Mouse (Mus musculus): Measurements from ENCODE around the gene Acss2.

The Acss2 gene

DNA sequence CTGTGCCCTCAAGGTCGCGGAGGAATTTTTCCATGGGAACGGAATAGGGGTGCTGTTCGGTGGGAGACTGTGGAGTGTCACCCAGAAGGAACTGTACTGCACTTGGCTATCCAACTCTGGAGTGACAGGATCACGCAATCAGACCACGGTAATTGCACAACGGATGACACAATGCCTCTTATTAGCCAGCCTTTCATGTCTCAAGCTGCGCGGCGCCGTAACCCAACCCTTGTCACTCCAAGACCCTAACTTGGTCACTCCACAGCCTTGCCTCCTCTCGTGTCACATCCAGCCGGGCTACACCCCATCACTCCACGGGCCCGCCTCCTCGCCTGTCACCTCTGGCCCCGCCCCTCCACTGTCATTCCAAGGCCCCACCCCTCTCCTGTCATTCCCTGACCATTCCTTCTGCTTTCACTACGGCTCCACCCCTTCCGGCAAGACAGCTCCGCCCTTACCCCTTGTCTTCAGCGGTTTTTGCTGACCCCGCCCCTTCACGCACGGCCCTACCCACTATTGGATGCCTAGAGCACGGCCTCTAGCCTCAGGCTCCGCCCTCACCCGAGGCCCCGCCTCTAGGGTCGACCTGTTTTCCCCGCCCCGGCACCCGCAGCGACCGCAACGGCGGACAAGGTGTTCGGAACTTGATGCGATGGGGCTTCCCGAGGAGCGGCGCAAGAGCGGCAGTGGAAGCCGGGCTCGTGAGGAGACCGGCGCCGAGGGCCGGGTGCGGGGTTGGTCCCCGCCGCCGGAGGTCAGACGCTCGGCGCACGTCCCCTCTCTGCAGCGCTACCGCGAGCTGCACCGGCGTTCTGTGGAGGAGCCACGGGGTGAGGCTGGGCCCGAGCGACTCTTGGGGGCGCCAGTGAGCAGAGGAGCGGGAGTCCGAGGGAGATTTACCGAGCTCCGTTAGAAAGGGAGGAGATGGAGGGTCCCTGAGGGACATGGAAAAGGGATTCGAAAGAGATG is at the start of gene Acss2, which contains the start of gene Ggt7:
Gene Acss2, plus strand, starts transcription at position 494 of the 969 bp plus-strand sequence.
Gene Ggt7, minus strand, starts transcription at position 783 of the 969 bp plus-strand sequence.
- peak; percentile 98 for DNase-seq

DNA sequence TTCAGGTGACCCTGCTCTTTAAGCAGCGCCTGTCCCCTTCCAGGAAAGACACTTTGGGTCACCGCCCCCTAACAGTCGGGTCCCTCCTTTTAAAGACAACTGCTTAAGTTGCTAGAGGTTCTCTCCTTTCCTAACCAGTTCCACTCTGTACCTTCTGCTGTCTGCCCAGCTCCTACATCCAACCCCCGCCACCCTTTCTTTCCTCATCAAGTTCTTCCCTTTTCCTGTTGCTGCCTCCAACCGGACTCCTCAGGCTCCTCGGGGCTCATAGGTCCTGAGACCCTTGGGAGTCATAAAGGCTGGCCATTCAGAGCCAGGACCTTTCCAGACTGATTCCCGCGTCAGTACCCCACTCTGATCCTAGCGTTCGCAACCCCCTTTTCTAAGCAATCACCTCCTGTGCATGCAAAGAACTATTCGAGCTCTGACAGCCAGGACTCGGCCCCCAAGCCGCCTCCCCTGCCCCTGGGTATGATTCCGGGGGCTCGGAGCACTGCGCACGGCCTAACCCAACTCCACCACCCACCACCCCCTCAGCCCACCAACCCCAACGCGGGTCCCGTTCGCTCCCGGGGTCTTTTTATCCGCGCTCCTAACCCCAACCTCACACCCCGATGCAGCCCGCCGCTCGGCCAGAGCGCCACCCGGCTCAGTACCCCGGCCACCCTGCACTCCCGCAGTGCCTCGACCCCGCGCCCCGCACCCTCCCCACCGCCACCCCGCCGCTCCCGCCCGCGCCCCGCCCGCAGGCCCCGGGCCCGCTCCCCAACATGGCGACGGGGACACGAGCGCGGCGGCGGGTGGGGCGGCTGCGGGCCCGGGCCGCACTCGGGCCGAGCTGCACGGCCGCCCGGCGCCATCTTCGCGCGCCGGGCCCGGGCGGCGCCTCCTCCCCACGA is 44.8 kb upstream of the Acss2 start:
- DNase-seq = peak; percentile 34

GRCm38 (mm10) chr2:155473570-155474088 is 44.1 kb upstream of the Acss2 start, which contains the start of gene Ncoa6:
Gene Ncoa6 (minus strand): TSS chr2:155473894.
- DNase-seq = peak; percentile 69

DNA sequence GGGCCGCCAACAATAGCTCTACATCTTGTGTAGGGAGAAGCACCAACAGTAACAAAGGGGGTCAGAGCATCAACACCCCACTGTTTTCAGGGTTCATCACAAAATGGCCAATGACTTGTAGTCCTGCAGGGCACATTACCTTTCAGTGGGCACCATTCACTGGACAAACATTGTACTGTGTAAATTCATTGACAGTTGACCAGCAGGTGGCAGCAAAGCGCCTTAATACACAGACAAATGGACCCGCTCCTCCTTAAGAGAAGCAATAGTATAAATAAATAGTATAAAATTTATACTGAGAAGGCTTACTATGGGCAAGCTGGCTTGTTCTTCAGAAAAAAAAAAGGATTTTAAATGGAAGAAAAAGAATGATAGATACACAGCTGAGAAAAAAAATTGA is 35.7 kb upstream of the Acss2 start:
- DNase-seq = peak; percentile 66

GRCm38 (mm10) chr2:155490998-155491397 is 26.8 kb upstream of the Acss2 start:
- DNase-seq = no peak

DNA sequence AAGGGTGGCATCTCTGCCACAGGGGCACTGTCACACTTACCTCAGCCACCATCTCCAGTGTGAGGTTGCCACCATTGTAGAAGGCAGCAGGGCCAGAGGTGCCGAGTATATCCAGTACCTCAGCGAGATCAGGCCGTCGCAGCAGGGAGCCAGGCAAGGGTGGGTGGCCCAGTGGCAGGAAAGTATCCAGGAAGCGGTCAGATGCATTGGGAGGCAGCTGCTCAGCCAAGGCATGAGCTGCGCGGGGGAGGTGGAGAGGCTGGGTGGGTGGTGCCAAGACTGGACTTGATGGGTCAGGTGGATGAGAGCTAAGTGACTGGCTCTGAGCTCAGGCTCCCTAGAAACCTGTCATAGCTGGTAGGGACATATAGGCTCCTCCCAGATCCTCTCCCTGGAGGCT is 15.2 kb upstream of the Acss2 start:
- DNase-seq = no peak

DNA sequence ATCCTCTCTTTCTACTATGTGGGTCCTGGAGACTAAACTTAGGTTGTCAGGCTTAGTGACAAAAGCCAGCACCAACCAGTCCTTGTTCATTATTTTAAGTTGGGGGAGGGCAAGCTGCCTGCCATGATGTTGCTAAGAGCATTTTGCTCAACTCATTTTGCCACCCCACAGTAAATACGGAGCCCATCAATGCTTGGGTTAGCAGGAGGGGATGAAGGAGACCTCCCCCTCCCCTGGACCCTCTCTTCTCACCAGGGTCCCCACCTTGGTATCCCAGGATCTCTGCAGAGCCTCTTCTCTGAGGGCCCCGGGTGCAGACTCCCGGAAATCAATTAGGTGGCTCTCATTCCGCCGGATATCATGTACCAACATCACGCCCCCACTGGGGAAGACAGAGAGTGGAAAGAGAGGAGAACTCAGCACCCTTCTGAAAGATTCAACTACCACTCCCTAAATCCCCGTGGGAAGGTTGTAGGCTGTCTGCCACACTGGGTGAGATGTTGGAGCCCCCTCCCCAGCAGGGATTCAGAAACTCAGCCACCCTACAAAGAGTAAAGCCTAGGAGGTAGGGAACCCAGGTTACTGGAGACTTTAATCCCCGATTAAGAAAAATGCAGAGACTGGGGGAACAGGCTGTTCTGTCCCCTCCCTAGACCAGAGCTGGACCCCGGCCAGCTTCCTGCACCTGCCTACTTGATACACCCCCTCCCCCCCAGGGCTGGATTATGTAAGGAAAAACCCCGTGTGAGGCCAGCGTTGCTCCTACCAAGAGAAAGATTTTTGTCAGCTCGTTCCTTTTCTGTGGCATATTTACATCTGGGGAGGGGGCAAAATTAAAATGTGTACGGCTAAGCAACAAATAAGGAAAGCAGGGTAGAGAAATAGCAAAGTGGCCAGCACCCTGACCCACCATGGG is 13.1 kb upstream of the Acss2 start:
- DNase-seq = no peak

DNA sequence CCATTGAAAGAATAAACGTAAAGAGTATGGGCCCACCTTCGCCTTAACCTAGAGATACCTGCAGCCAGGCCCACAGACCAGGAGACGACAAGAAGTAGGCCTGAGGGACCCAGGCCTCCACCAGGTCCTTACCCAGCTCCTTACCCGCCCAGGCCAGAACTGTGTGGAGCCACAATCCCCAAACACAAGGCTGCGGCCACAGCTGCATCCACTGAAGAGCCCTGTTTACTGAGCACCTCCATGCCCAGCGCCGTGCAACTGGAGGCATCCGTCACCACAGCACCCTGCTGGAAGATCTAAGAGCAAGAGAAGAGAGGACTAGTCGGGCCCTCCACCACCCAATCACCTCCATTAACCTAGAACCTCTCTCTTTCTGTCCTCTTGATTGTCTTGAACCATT is 11.9 kb upstream of the Acss2 start:
- no peak for DNase-seq

- no peak for DNase-seq
These were observed 9.9 kb upstream of the Acss2 start for GRCm38 (mm10) chr2:155507721-155508470.

DNA sequence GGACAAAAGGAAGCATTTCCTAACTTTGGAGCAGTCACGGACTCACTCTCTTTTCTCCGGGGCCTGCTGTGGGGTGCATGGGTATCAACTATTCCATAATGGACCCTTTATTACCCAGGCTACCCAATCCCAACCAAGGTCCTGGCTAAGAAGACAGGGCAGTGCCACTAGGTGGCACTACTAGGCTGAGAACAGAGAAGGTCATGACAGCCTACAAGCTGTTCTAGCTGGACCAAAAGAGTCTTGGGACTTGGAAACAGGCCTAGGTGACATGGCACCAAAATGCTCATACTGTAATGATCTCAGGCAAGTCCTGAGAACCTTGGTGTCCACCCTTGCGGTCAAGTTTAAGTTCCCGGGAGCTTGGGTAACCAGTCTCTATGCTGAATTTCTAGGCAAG is 5.3 kb upstream of the Acss2 start:
- DNase-seq = peak; percentile 72

GRCm38 (mm10) chr2:155513543-155513942 is 4.2 kb upstream of the Acss2 start:
- DNase-seq = no peak

DNA sequence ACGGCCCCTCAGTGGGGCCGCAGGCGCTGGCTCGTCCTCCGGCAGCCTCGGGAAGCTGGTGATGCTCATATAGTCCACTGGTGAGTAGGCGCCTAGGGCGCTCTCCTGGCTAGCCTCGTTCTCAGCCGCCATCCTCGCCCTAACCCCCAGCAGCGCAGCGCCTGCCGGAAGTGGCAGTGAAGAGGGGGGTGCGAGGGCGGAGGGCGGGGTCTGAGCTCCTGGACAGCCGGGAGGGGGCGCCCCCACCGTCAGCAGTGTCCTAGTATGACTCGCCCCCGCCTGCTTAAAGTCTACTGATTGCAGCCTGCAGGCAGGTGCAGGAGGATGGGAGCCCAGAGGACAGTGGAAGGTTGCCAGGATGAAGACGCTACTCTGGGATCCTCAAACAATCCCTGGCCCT is 3.1 kb upstream of the Acss2 start:
- peak; percentile 93 for DNase-seq

- DNase-seq = peak; percentile 66
These were observed 1.8 kb upstream of the Acss2 start for GRCm38 (mm10) chr2:155515941-155516340.

DNA sequence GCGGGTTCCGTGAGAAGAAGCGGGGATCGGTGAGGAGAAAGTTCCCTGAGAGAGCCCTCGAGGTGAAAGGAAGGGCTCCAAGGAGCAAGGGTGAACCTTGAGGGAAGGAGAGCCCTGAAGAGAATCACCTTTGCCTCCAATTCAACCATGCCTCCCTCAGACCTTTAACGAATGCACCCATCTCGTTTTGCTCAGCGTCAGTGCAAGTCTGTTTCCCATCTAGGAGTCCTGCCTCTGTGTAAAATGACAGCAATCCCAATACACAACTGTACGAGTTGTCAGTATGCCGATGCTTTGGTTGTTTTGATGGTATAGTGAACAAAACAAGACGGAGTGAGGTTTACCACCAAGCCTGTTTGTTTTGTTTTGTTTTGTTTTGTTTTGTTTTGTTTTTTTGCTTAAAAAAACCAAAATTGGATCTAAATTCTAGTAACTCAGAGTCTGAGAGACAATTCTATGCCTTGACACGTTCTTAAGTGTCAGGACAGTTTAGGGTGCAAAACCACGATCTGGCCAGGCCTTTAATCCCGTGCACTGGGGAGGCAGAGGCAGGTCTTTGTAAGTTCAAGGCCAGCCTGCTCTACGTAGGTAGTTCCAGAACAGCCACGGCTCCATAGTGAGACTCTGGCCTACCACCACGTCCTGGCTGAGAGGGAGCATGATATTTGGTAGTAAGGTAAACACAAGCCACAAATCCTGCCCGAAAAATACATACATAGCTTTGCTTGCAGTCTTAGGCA is 953 bp downstream of the Acss2 start:
- DNase-seq = no peak

- no peak for DNase-seq
These were observed 6.0 kb downstream of the Acss2 start for GRCm38 (mm10) chr2:155523706-155524105.

DNA sequence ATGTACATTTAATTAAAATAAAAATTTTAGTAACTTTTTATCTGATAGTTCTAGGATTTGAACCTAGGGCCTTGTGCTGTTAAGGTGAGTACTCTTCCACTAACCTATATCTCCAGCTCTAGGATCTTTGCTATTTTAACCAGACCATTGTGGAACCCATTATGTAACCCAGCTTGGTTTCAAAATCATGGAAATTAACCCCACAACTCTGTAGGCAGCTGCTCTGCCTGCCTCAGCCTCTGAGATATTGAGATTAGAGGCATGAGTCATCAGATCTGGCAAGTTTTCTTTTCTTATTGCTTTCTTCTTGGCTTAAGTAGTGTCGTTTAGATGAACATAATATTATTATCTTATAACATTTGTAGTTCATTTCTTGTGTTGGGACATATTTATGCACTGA is 6.6 kb downstream of the Acss2 start:
- no peak for DNase-seq

GRCm38 (mm10) chr2:155527367-155527766 is 9.6 kb downstream of the Acss2 start:
- DNase-seq = no peak

DNA sequence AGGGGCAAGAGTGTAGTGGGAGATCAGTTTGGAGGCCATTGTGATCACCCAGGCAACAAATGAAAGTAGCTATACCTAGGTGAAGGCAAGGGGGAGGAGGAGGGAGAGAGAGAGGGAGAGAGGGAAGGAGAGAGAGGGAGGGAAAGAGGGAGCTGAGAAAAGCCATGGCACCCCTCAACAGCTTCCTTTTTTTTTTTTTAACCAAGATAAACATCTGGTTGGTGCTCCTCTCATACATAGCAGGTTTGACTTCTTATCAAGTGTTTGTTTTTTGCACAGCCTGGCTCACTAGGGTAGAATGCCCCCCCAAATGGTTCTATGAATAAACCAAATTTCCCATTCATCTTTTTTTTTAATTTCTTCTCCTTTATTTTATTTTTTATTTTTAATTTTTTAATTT is 18.5 kb downstream of the Acss2 start:
- DNase-seq = no peak

GRCm38 (mm10) chr2:155537761-155538462 is 20.2 kb downstream of the Acss2 start:
- no peak for DNase-seq
